Mouse (Mus musculus) megakaryocyte, embryonic 14.5 days (primary cell): ENCODE measurements around the gene Otud6a. TPM values are rescaled to one million over a fixed set of nuclear protein-coding genes. Genes with fewer than 3 reads are reported as not detected.
"Not testable (repeated sequence)": the region's sequence is repeated elsewhere in the genome, so short reads cannot be mapped to it uniquely, and the experiment has no call there.

Experiments used
- H3K27me3 ChIP-seq: replicated peaks from 2 replicates; pipeline ENCODE3; 2012; ENCODE audit warnings: inconsistent platforms
- H3K36me3 ChIP-seq: replicated peaks from 2 replicates; pipeline ENCODE3; 2012; ENCODE audit warnings: low read length, inconsistent platforms, mixed read lengths
- H3K4me1 ChIP-seq: 2 replicates; pipeline ENCODE4 v1.6.1; 2012; ENCODE audit warnings: inconsistent platforms
- H3K4me3 ChIP-seq: replicated peaks from 2 replicates; pipeline ENCODE3; 2012; ENCODE audit warnings: moderate library complexity, mild to moderate bottlenecking, inconsistent platforms
- H3K9me3 ChIP-seq: 2 replicates; pipeline ENCODE4 v1.6.1; 2012; ENCODE audit warnings: inconsistent platforms
- FLI1 ChIP-seq: IDR thresholded peaks from 2 replicates; pipeline ENCODE4 v1.6.1; 2012; ENCODE audit warnings: low read length, inconsistent platforms, mixed read lengths
- GATA1 ChIP-seq: IDR thresholded peaks from 3 replicates; pipeline ENCODE4 v1.6.1; 2012; ENCODE audit warnings: mixed read lengths, low read length, inconsistent platforms, borderline replicate concordance
- polyA plus RNA-seq: library from polyadenylated mRNA; stranded (reverse); fragments of >175 nt; gene quantifications from 2 replicates; pipeline ENCODE4 v1.2.3, GENCODE M21; 2012; ENCODE audit warnings: low replicate concordance; ENCODE audit not compliant: insufficient read depth

Otud6a gene
- polyA plus RNA-seq, result 0.18 TPM in 1 of 2 replicates, not detected in the other

GRCm38 (mm10) chrX:100428693-100429092 is at the start of gene Otud6a:
Otud6a (plus strand) TSS chrX:100429013.
- Histone ChIP-seq H3K4me1 (no peaks in the 10 kb centered on the region), H3K36me3 (no peaks in the 10 kb centered on the region), H3K27me3 (peaks cover 21% of the 10 kb centered on the region), H3K9me3 (peaks cover 16% of the 10 kb centered on the region), H3K4me3 (no peak within 1 kb of the TSS)
- TF ChIP-seq GATA1 (no peak), FLI1 (no peak)

- H3K4me3 ChIP-seq, result no peak overlapping the region
- H3K9me3 ChIP-seq, result peaks cover 7% of the 10 kb centered on the region
- TF ChIP-seq FLI1 (no peak), GATA1 (no peak)
- H3K27me3 ChIP-seq, result peaks cover 21% of the 10 kb centered on the region
- H3K36me3 ChIP-seq, result no peaks in the 10 kb centered on the region
- no peaks in the 10 kb centered on the region for H3K4me1 ChIP-seq
These were observed 38.9 kb upstream of the Otud6a start for GRCm38 (mm10) chrX:100389887-100390286.

- Histone ChIP-seq H3K36me3 (no peaks in the 10 kb centered on the region), H3K4me1 (no peaks in the 10 kb centered on the region), H3K4me3 (no peak overlapping the region), H3K27me3 (peaks cover 30% of the 10 kb centered on the region), H3K9me3 (peaks cover 3% of the 10 kb centered on the region; the same call in 1 of the 2 replicates)
- no peak for TF ChIP-seq GATA1
- TF ChIP-seq FLI1, result no peak
These were observed 36.5 kb upstream of the Otud6a start for GRCm38 (mm10) chrX:100392304-100392703.

- Histone ChIP-seq H3K4me1 (no peaks in the 10 kb centered on the region), H3K4me3 (no peak overlapping the region), H3K36me3 (no peaks in the 10 kb centered on the region), H3K27me3 (peaks cover 38% of the 10 kb centered on the region), H3K9me3 (no peaks in the 10 kb centered on the region)
- TF ChIP-seq FLI1, result no peak
- no peak for TF ChIP-seq GATA1
These were observed 34.5 kb upstream of the Otud6a start for GRCm38 (mm10) chrX:100394223-100394861.

GRCm38 (mm10) chrX:100395026-100395425 is 33.8 kb upstream of the Otud6a start:
- Histone ChIP-seq H3K4me1 (no peaks in the 10 kb centered on the region), H3K36me3 (no peaks in the 10 kb centered on the region), H3K27me3 (peaks cover 38% of the 10 kb centered on the region), H3K4me3 (no peak overlapping the region), H3K9me3 (no peaks in the 10 kb centered on the region)
- no peak for TF ChIP-seq GATA1
- TF ChIP-seq FLI1, result no peak

- no peak for TF ChIP-seq FLI1
- no peak for TF ChIP-seq GATA1
- Histone ChIP-seq H3K4me1 (no peaks in the 10 kb centered on the region), H3K27me3 (peaks cover 41% of the 10 kb centered on the region)
These were observed 27.9 kb upstream of the Otud6a start for GRCm38 (mm10) chrX:100400900-100401299.

GRCm38 (mm10) chrX:100401657-100402056 is 27.2 kb upstream of the Otud6a start:
- Histone ChIP-seq H3K27me3 (peaks cover 37% of the 10 kb centered on the region), H3K36me3 (no peaks in the 10 kb centered on the region), H3K9me3 (no peaks in the 10 kb centered on the region), H3K4me3 (no peak overlapping the region), H3K4me1 (no peaks in the 10 kb centered on the region)
- no peak for TF ChIP-seq GATA1
- no peak for TF ChIP-seq FLI1

More at GRCm38 (mm10) chrX:100400900-100401299, 27.9 kb upstream of the Otud6a start:
- Histone ChIP-seq H3K4me3 (no peak overlapping the region), H3K36me3 (no peaks in the 10 kb centered on the region), H3K9me3 (no peaks in the 10 kb centered on the region)

- Histone ChIP-seq H3K36me3 (no peaks in the 10 kb centered on the region), H3K9me3 (no peaks in the 10 kb centered on the region), H3K4me3 (no peak overlapping the region), H3K4me1 (no peaks in the 10 kb centered on the region), H3K27me3 (peaks cover 12% of the 10 kb centered on the region)
- TF ChIP-seq FLI1, result no peak
- no peak for TF ChIP-seq GATA1
These were observed 19.6 kb upstream of the Otud6a start for GRCm38 (mm10) chrX:100409245-100409644.

GRCm38 (mm10) chrX:100432311-100432710 is 3.5 kb downstream of the Otud6a start:
- Histone ChIP-seq H3K9me3 (peaks cover 14% of the 10 kb centered on the region), H3K4me1 (no peaks in the 10 kb centered on the region), H3K27me3 (peaks cover 35% of the 10 kb centered on the region), H3K4me3 (no peak overlapping the region), H3K36me3 (no peaks in the 10 kb centered on the region)
- TF ChIP-seq GATA1, result no peak

GRCm38 (mm10) chrX:100442617-100443016 is 13.8 kb downstream of the Otud6a start, which contains the start of gene Awat2:
Awat2 (minus strand) TSS chrX:100442717.
- not testable (repeated sequence) for H3K4me1 ChIP-seq, H3K4me3 ChIP-seq, H3K27me3 ChIP-seq, H3K36me3 ChIP-seq, H3K9me3 ChIP-seq
